Mouse (Mus musculus) brain, embryonic 14.5 days (tissue): ENCODE results near the gene Ncoa6.

Experiments used
- CTCF ChIP-seq: fragments of 200-500 bp; IDR thresholded peaks from 2 replicates; pipeline ENCODE4 v1.5.1; 2012; ENCODE audit warnings: inconsistent platforms, mild to moderate bottlenecking, moderate library complexity, borderline replicate concordance; ENCODE audit not compliant: insufficient read depth, insufficient read length; ENCODE audit errors: extremely low read depth
- POLR2A ChIP-seq: fragments of 200-500 bp; IDR thresholded peaks from 2 replicates; pipeline ENCODE4 v1.6.1; 2012; ENCODE audit warnings: mild to moderate bottlenecking, inconsistent platforms, borderline replicate concordance; ENCODE audit not compliant: poor library complexity, insufficient read depth, insufficient read length, severe bottlenecking; ENCODE audit errors: extremely low read depth

DNA sequence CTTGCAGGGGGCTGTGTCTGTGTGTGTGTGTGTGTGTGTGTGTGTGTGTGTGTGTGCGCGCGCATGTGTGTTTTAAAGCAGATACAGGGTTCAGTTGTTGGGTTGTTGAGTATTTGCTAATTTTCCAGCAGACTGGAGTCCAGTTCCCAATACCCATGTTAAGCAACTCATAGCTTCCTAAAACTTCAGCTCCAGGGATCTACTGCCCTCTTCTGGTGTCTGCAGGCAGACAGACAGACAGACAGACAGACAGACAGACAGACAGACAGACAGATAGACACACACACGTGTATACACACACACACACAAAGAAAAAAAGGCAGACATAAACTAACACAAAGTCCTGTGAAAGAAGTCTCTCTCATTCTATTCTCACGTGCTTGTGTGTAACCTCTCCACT is 22.4 kb downstream of the Ncoa6 start:
- TF ChIP-seq POLR2A (no peak), CTCF (no peak)
